Mouse (Mus musculus) limb, embryonic 11.5 days (tissue): Measurements from ENCODE around the gene Fam155a. TPM values are rescaled to one million over a fixed set of nuclear protein-coding genes. Genes with fewer than 3 reads are reported as not detected.
A peak's percentile ranks its signal among the peaks of the same experiment; 100 is the strongest.

ENCODE experiments used
- ATAC-seq: fragments of 200-750 bp; cut with Nextera tagmentation; 2 replicates; pipeline ENCODE4 v1.8.0; 2017; ENCODE audit warnings: low read depth; ENCODE audit not compliant: insufficient number of reproducible peaks, low FRiP score, low TSS enrichment
- DNase-seq: peaks from one replicate; pipeline ENCODE4 v3.0.0-alpha.2; 2015; ENCODE audit warnings: low spot score
- H3K27ac ChIP-seq: fragments of 300-500 bp; sonication (generic); replicated peaks from 2 replicates; pipeline ENCODE4 v1.5.1; 2014; ENCODE audit warnings: low read depth, mild to moderate bottlenecking, low read length
- H3K27me3 ChIP-seq: fragments of 300-500 bp; sonication (generic); 2 replicates; pipeline ENCODE4 v1.6.1; 2014; ENCODE audit warnings: mild to moderate bottlenecking, low read length, mixed read lengths; ENCODE audit not compliant: control insufficient read depth, insufficient read depth
- H3K36me3 ChIP-seq: fragments of 300-500 bp; sonication (generic); 2 replicates; pipeline ENCODE4 v1.6.1; 2014; ENCODE audit warnings: mild to moderate bottlenecking, low read length, moderate library complexity, mixed read lengths; ENCODE audit not compliant: control insufficient read depth, insufficient read depth
- H3K4me1 ChIP-seq: fragments of 300-500 bp; sonication (generic); 2 replicates; pipeline ENCODE4 v1.6.1; 2014; ENCODE audit warnings: low read length, mixed read lengths; ENCODE audit not compliant: control insufficient read depth, insufficient read depth
- H3K4me2 ChIP-seq: fragments of 300-500 bp; sonication (generic); 2 replicates; pipeline ENCODE4 v1.6.1; 2014; ENCODE audit warnings: low read depth, mild to moderate bottlenecking, moderate library complexity; ENCODE audit not compliant: severe bottlenecking
- H3K4me3 ChIP-seq: fragments of 300-500 bp; sonication (generic); 2 replicates; pipeline ENCODE4 v1.5.1; 2014; ENCODE audit warnings: low read depth, low read length
- H3K9ac ChIP-seq: fragments of 300-500 bp; sonication (generic); 2 replicates; pipeline ENCODE4 v1.6.1; 2014; ENCODE audit warnings: mild to moderate bottlenecking, low read length
- H3K9me3 ChIP-seq: fragments of 300-500 bp; sonication (generic); 2 replicates; pipeline ENCODE4 v1.6.1; 2016; ENCODE audit warnings: low read length; ENCODE audit not compliant: control insufficient read depth
- WGBS: fragments of 180-500 bp; shearing (Covaris S2); extraction: QIAGEN DNeasy Blood & Tissue Kit; methylation state at CpG from one replicate; pipeline ENCODE4 v1.1.7; 2014; 5-methylcytosine and 5-hydroxymethylcytosine counted together
- polyA plus RNA-seq: library from polyadenylated mRNA; unstranded; fragments of >200 nt; fragmentation: Nextera tagmentation; extraction: Ambion mirVana; gene quantifications from 2 replicates; pipeline ENCODE4 v1.2.1, GENCODE M21; 2014

Gene Fam155a
- polyA plus RNA-seq, 1 experiment from 2014 or later, result 0.15 TPM

DNA sequence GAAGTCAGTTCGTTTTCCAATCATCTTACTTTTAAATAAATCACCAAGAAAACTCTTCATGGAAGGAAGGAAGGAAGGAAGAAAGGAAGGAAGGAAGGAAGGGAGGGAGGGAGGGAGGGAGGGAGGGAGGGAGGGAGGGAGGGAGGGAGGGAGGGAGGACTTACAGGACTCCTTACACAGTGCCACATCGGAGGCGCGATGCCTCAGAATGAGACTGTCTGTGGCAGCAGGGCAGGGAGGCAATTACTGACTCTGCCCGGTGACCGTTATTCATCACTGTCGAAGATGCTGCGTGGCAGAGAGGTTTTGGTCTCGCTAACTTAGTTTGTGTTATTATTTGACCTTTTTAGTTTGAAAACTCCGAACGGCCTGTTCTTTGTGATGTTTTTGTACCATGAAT, 312.3 kb downstream of the Fam155a start:
- Histone ChIP-seq H3K36me3 (no peaks in the 10 kb centered on the region), H3K4me1 (no peaks in the 10 kb centered on the region), H3K9ac (no peak overlapping the region), H3K27ac (no peak overlapping the region), H3K27me3 (no peaks in the 10 kb centered on the region), H3K4me2 (no peak overlapping the region), H3K9me3 (no peaks in the 10 kb centered on the region), H3K4me3 (no peak overlapping the region)
- no peak for DNase-seq
- no peak for ATAC-seq
- WGBS, result 48% methylated on average over 11 of the region's 11 CpGs

DNA sequence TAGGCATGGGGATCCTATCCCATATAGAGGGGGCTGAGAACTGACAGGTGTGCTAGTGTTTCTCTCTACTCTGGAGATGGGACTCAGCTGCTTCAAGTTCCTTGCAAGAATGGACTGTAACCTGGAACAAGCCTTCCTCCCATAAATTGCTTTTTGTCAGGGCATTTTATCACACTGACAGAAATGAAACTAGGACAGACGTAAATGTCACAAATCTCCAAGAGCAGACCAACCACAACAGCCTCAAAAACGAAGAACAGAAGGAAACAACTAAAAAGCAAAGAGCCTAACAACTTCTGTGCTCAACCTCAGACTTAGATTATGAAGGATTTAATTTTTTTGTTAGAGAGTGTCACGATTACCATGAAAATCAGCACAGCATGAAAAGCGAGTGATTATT, 315.8 kb downstream of the Fam155a start:
- Histone ChIP-seq H3K9ac (no peak overlapping the region), H3K4me1 (no peaks in the 10 kb centered on the region), H3K9me3 (no peaks in the 10 kb centered on the region), H3K27ac (no peak overlapping the region), H3K36me3 (no peaks in the 10 kb centered on the region), H3K4me2 (no peak overlapping the region), H3K4me3 (no peak overlapping the region), H3K27me3 (no peaks in the 10 kb centered on the region)
- ATAC-seq (no peak), DNase-seq (no peak)
- 70% methylated on average over 4 of the region's 4 CpGs for WGBS

DNA sequence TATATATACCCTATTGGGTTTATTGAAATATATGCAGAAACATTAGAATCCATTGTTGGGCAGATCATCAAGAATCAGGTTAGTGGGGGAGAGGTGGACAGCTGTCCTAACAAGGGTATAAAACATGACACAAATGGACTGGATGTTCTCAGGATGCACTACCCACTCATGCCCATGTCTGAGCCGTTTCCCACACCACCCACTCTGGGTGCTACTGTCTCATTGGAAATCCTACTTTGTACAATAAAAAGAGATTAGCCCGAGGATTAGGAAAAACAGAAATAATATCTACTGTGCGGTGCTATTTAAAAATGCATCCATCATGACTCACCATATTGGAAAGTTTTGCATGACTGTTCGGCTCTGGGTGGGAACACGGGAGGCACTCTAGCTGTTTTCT, 317.2 kb downstream of the Fam155a start:
- Histone ChIP-seq H3K9ac (no peak overlapping the region), H3K9me3 (no peaks in the 10 kb centered on the region), H3K4me2 (no peak overlapping the region), H3K36me3 (no peaks in the 10 kb centered on the region), H3K27me3 (no peaks in the 10 kb centered on the region), H3K4me1 (no peaks in the 10 kb centered on the region), H3K4me3 (no peak overlapping the region), H3K27ac (no peak overlapping the region)
- ATAC-seq (no peak), DNase-seq (no peak)
- WGBS, result 88% methylated on average over 5 of the region's 5 CpGs

DNA sequence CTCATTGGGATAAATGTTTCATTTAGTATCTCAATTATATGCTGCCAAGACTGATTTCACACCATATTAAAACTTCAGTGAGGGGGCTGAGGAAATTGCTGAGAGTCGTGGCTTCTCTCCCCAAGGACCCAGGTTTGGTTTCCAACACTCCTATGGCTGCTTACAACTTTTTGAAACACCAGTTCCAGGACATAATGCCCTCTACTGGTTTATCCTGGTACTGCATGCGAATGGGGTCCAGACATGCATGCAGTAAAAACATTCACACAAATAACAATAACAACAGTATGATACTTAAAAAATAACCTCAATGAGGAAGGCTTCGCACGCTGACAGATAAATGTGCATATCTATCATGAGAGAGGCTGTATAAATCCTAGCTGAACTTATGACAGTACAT, 319.4 kb downstream of the Fam155a start:
- Histone ChIP-seq H3K9ac (no peak overlapping the region), H3K36me3 (no peaks in the 10 kb centered on the region), H3K27me3 (no peaks in the 10 kb centered on the region), H3K27ac (no peak overlapping the region), H3K9me3 (no peaks in the 10 kb centered on the region), H3K4me2 (no peak overlapping the region), H3K4me1 (no peaks in the 10 kb centered on the region), H3K4me3 (no peak overlapping the region)
- WGBS, result 58% methylated on average over 4 of the region's 4 CpGs
- ATAC-seq (no peak), DNase-seq (peak; percentile 37)

DNA sequence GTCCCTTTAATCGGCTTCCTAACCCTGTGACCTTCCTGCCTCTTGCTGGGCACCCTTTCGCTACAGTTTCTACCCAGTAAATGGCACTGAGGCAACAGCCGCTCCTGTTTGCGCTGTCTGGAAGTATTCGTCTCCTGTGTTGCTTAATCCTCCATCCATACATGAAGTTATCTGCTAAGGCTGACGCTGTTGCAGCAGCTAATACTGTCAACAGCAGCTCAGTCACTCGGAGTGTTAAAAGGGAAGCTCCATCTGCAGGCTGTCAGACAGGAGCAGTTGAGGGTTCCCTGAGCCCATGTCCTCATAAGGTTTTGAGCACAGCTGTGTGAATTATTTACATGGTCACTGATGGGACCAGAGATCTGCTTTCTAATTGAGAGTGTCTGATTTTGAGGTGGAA, 322.3 kb downstream of the Fam155a start:
- Histone ChIP-seq H3K4me3 (no peak overlapping the region), H3K9ac (no peak overlapping the region), H3K4me1 (no peaks in the 10 kb centered on the region), H3K9me3 (no peaks in the 10 kb centered on the region), H3K4me2 (no peak overlapping the region), H3K27ac (no peak overlapping the region), H3K27me3 (no peaks in the 10 kb centered on the region), H3K36me3 (no peaks in the 10 kb centered on the region)
- ATAC-seq, result no peak
- no peak for DNase-seq
- 75% methylated on average over 7 of the region's 7 CpGs for WGBS

DNA sequence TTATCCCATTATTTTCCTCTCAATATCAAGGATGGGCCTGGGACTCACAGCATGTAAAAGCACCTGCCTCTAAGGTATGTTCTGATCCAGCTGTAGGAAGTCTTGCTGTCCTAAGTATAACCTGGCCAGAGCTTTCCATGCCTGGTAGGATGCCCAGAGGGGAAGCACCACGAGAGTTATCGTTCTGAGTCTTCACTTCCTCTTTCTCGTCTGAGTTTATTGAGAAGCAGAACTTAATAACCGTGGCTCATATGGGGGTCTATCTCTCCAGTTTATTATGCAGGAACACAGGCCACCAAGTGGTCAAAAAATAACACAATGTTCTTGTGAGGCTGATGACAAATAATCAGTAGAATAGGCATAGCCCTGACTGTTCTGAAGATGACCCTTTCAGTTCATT, 333.1 kb downstream of the Fam155a start:
- Histone ChIP-seq H3K27ac (no peak overlapping the region), H3K4me2 (no peak overlapping the region), H3K27me3 (no peaks in the 10 kb centered on the region), H3K36me3 (no peaks in the 10 kb centered on the region), H3K4me1 (no peaks in the 10 kb centered on the region), H3K9ac (no peak overlapping the region), H3K4me3 (no peak overlapping the region), H3K9me3 (no peaks in the 10 kb centered on the region)
- DNase-seq (no peak), ATAC-seq (no peak)
- 89% methylated on average over 4 of the region's 4 CpGs for WGBS

DNA sequence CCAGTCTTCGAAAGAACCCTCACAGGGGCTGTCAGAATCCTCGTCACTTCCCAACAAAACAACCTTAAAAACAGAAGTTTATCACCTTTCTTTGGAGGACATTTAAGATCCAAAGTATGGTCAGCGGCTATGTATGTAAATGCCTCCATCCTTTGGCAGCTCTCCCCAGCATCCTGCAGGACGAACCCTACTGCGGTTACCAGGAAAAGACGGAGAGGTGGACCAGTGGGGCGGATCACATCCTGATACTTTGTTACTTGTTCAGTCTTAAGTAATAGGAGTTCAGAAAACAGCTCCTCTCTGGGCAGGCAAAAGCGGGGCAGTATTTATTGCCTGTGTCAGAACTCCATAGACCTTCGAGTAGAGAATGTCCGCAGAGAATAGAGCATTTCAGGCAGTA, 335.5 kb downstream of the Fam155a start:
- WGBS, result 54% methylated on average over 10 of the region's 10 CpGs
- Histone ChIP-seq H3K4me1 (no peaks in the 10 kb centered on the region), H3K9ac (no peak overlapping the region), H3K4me2 (no peak overlapping the region), H3K27me3 (no peaks in the 10 kb centered on the region), H3K9me3 (no peaks in the 10 kb centered on the region), H3K4me3 (no peak overlapping the region), H3K27ac (no peak overlapping the region), H3K36me3 (no peaks in the 10 kb centered on the region)
- DNase-seq (peak; percentile 44), ATAC-seq (no peak)

DNA sequence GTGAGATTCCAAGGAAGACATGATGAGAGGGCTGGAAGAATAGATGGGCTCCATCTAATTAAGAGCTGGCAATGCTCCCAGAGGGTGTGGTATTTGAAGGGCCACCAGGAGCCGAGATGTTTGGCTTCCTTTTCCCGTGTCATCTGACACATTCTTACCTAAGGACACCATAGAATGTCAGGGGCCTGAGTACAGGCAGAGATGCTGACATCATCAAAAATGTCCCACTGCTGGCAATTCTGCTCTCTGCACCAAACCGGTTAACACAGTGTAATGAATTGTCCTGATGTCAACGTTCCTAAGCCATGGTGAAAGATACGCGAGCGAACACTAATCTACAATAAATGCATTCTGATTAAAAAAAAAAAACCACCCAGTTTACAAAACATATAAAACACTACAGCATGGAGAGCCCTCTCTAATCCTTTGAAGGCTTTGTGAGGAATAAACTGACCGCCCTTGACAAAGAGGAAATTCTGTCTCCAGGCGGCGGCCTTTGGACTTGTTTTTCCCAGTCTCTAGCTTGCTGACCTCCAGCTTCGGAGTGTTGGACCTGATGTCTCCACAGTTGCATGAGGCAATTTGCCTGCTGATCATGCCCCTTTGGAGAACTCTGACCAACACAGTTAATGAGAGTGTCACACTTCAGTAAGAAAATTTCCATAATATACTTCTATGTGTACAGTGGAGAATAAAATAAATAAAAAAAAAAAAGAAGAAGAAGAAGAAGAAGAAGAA, 338.2 kb downstream of the Fam155a start:
- no peaks in the 10 kb centered on the region for H3K36me3 ChIP-seq
- DNase-seq (no peak), ATAC-seq (no peak)
- no peaks in the 10 kb centered on the region for H3K9me3 ChIP-seq
- no peak overlapping the region for H3K9ac ChIP-seq
- no peaks in the 10 kb centered on the region for H3K27me3 ChIP-seq
- H3K4me1 ChIP-seq, result no peaks in the 10 kb centered on the region
- H3K4me2 ChIP-seq, result no peak overlapping the region
- 92% methylated on average over 11 of the region's 11 CpGs for WGBS
- H3K27ac ChIP-seq, result no peak overlapping the region
- H3K4me3 ChIP-seq, result no peak overlapping the region

DNA sequence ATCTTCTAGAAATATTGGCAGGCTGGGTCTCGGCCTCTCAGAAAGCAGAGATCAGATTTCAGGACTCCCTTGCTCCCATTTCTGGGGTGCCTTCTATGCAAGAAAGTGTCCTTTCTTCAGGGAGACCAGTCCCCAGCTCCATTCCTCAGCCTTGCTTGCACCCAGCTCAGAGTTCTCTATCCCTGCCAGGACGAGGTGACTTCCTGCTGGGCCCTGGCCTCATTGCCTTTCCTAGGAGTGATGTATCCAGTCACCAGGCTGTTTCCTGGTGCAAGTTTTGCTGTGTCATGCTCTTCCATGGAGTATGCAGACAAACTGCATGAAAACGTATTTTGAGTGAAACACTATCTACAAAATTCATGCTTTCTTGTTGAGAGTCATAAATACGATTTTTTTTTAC, 342.1 kb downstream of the Fam155a start:
- WGBS, result 71% methylated on average over 4 of the region's 4 CpGs
- ATAC-seq, result no peak

More for the DNA sequence above, 342.1 kb downstream of the Fam155a start:
- H3K9ac ChIP-seq, result no peak overlapping the region
- H3K4me1 ChIP-seq, result no peaks in the 10 kb centered on the region
- DNase-seq, result no peak
- no peaks in the 10 kb centered on the region for H3K9me3 ChIP-seq
- H3K4me2 ChIP-seq, result no peak overlapping the region
- no peak overlapping the region for H3K27ac ChIP-seq
- H3K27me3 ChIP-seq, result no peaks in the 10 kb centered on the region
- H3K4me3 ChIP-seq, result no peak overlapping the region
- no peaks in the 10 kb centered on the region for H3K36me3 ChIP-seq
